Mouse (Mus musculus) small intestine, adult 2 months (tissue): Measurements from ENCODE around the gene Cep295.

ENCODE experiments used
- CTCF ChIP-seq: fragments of 200-500 bp; IDR thresholded peaks from 2 replicates; pipeline ENCODE4 v1.5.1; 2012; ENCODE audit warnings: low read depth, mild to moderate bottlenecking, control low read depth, inconsistent platforms, low read length, moderate library complexity, mixed read lengths; ENCODE audit not compliant: insufficient replicate concordance, insufficient read length; ENCODE audit errors: extremely low read depth
- POLR2A ChIP-seq: fragments of 200-500 bp; IDR thresholded peaks from 2 replicates; pipeline ENCODE4 v1.6.1; 2012; ENCODE audit warnings: low read depth, mild to moderate bottlenecking, control low read depth, inconsistent platforms, low read length, moderate library complexity

GRCm38 (mm10) chr9:15298451-15298850 lies 59.1 kb downstream of the Cep295 start:
- TF ChIP-seq CTCF (no peak), POLR2A (no peak)
